Mouse (Mus musculus) embryo, embryonic 9.5 days (tissue): ENCODE data around the gene Ldlrad3.

Experiments used
- DNase-seq: peaks from one replicate; pipeline ENCODE4 v3.0.0-alpha.2; 2017; ENCODE audit errors: extremely low spot score

The Ldlrad3 gene

DNA sequence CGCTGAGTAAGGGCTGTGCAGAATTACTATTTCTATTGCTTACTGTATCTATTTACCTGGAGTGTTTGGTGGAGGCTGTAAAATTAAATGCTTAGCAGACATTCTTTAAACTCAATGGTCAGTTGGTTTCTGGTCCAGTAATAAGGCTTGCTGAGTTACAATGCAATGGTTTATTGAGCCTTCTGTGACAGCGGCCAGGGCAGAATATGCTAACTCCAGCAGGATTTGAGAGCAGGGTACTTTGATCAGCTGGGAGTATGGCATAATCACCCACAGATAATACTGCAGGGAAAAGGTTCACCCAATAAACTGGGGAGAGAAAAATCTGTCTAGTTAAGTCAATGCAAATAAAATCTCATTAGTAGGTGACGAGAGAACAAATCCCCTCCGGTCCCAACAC is 220.2 kb downstream of the Ldlrad3 start:
- no peak for DNase-seq

DNA sequence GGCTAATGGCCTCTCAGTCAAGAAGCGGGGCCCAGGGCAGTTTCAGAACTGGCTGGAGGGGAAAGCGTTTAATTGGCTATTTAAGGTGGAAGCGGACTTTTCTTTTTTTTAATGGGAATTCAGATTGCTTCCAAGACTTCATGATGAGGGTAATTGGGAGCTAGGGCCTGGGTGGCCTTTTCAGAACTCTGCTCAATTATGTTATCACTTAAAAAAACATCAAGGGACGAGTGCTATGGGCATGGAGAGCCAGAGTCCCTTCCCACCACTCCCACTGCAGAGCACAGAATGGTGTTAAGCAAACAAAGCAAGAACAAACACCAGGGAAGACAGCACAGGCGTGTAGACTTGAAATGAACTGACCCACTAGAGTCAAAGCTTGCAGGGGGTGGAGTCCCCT is 220.7 kb downstream of the Ldlrad3 start:
- DNase-seq: no peak

DNA sequence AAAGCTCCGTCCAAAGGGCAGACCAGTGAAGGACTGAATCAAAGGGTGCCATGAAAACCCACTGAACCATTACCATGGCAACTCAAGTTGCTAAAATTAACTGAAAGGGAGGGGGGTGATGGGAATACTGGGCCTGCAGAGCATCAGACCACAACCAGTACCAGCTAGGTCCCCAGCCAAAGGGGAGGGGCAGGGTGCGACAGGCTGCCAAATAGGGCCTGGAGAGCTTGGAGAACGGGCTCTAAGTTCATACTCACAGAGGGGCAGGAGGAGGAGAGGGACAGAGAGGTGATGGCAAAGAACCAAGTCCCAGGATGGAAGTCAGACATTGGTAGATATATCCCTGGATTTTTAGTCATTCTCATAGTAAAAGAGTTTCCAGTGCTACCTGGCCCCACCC is 222.8 kb downstream of the Ldlrad3 start:
- DNase-seq: no peak

DNA sequence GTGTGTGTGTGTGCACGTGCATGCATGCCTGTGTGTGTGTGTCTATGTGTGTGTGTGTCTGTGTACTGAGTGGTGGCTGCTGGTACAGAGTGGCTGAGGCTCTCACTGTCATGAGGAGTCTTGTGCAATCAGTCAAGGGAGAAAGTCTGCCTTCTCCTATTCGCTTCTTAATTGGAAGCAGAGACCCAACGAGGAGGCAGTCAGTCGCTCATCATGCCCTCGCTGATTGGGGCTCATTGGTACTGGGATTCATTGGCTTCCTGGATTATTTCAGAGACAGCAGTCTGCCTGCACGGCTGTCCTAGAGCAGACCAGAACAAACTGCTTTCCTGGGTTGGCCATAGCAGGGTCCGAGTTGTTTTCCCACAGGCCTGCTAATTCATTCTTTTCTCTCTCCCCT is 223.8 kb downstream of the Ldlrad3 start:
- no peak for DNase-seq

DNA sequence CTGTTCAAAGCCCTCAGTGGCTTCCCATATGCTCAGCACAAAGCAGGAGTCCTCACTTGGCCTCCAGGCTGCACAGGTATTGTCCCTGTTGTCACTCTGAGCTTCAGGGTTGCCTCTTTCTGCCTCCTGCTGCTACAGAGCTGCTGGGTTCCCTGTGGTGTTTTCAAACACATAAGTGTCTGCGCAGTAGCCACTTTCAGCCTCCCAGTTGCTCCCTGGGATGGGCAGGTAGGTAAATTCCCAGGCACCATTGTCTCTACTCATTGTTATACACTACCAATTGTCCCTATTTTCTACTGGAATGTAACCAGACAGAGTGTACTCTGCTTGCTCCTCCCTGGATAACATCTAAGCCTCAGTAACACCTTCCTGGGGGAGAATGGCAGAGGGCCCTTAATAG is 224.8 kb downstream of the Ldlrad3 start:
- no peak for DNase-seq

DNA sequence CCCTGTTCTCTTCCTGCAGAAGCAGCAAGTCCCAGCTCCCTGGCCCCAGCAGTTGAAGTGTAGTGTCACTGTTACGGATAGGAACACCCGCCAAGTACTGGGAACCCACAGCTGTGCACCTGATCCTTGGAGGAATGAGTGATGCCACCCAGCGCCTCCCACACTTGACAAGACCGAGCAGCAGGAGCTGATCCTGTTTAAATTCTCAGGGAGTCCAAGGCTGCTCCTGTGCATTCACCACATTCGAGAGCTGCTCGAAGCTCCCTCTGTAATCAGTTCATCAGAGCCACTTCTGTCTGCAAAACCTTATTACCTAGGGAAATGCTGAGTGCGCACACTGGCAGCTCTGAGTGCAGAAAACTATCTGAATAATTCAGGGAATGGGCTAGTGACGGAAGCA is 225.5 kb downstream of the Ldlrad3 start:
- DNase-seq: no peak

DNA sequence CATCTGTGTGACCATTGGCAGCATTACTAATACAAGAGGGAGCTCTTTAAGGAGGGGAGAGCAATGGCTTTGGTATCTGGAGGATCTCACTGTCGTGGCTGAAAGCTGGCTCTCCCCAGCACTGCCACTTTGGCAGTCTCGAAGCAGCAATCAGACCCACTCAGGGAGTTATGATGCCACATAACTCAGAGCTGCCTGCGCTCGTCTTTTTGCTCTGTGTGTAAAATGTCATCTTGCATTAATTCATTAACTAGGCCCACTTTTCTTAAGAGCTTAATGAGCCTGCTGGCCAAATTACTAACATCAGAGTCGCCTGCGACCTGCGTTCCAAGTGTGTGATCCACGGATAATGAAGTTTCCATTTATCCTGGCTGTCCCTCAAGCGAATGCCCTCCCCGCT is 230.1 kb downstream of the Ldlrad3 start:
- no peak for DNase-seq

DNA sequence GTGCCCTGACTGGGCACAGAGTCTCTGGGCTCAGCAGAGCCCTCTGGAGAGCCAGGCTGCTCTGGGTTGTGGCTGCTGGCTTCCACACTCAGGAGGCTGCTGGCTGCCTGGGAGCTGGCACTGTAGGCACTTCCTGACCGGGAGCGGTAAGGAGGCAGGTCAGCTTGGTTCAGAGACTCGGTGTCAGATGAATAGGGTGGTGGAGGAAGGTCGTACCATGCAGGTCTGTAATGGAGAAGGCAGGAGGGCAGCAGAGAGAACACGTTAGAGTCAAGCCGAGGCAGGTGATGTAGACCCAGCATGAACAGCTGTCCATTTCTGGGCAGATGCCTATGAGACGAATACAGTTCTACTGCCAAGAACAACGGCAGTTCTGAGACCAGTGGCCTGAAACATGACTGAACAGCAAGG is 233.2 kb downstream of the Ldlrad3 start:
- no peak for DNase-seq

DNA sequence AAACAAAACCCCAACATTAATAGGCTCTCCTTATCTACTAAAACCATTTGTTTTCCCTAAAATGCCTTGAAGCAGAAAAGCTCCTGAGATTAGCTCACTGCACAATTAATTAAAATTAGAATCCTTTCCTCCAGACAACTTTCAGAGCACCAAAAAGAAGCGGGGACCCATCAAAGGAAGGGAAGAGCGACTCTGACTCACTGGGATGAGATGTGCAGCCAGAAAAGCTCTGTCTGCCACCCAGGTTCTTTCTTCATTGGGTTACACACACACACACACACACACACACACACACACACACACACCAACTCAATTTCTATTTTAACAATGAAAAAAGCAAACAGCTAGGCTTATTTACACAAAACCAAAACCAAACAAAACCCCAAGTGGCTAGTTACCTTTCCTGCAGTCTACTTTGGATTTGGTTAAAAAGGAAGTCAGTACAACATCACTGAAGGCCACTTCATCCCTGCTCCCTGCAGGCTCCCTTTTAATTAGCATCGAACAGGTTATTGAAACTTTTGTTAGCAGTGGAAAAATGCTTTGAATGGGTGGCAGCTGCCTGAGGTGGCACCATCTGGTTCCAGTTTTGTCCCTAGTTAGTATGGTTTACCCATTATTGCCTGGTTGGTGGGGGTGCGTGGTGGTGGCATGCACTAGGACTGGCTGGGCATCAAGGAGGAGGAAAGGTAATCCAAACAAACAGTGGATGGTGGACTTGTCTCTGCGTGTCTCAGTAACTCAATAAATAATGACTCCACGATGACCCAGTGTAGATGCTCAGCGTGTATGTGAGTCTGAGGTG is 235.3 kb downstream of the Ldlrad3 start:
- no peak for DNase-seq

DNA sequence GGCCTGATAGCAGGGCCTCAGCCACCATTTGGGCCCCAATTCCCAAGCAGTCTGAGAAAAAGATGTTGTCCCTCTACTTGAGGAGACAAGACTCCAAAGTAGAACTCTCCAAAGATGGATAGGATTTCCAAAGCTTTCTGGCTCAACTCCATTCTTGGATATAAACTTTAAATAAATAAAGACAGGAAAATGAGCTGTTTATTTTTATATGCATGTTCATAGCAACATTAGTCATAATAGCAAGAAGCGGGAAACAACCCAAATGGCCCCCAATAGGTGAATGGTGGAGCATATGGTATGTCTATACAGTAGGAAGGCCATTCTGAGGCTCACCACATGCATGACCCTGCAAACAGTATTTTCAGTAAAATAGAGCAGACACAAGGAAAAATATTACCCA is 251.2 kb downstream of the Ldlrad3 start:
- no peak for DNase-seq

DNA sequence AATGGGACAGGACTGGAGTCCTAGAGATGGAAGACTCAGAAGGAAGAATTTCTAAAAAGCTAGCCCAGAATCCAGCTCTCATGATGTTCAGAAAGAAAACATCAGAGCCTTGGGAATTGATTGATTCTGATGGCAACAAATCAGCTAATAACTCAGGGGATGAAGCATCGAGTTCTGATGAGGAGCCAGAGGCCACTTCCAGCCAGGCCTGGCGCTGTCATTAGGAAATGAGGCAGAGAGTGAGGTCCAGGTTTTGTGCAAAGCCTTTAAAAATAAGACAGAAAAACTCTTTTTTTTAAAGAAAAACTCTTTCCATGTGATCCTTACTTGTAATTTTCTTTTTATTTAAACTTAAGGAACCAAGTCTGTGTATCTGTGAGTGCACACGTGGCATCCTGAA is 252.9 kb downstream of the Ldlrad3 start:
- DNase-seq: no peak

DNA sequence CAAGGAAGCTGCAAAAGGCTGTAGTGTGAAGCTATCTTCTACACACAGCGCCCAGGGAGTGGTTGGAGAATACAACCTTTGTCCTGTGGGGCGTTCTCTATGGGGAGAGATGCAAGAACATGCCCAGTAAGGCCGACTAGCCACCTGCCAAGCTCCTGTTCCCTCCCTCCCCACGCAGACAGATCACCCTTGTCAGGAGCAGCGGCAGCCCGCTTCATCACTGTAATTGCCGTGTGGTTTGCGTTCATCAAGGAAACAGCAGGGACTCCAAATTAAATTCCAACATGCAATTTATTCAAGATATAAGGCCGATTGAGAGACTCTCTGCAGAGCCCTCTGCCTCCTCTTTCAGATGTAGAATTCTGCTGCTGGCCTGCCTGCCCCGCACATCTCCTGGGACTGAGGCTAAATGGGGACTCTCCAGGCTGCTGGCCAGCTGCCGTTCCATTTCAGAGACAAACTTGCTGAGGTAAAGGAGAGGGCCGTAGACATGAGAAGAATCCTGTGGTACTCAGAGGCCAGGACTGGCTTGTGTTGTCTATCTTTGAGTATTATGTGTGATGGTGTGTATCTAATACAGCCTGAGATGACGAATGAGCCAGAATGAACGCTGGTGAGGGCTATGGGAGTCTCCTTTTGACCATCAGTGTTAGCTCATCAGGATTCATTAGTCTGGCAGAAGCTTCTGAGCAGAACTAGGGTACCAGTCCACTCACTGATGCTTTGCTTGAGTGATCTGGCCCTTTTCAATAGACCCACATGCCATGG is 253.8 kb downstream of the Ldlrad3 start:
- DNase-seq: no peak

DNA sequence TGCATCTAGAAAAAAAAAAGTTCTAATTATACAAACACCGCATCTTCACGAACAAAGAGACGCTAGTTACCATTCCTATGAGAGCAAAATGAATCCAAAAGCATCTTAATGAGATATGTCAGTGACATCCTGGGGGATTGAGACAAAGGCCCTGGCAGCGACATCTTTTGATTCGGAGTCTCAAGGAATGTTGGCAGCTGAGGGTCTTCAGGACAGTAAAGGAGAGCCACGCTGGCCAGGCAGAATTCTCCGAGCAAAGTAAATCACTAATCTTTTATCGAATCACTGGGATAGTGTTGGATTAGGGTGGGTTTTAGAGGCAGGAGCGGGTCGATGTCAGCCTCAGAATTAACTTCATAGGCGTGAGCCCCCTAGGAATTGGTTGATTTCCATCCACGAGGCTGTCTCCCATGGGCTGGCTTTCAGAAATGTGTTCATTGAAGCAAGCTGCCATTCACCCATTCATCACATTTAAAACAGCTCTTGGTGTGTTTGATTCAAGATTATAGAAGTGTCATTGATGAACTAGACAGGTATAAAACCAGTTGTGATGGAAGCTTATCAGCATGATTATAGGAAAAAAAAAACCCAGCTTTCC is 260.5 kb downstream of the Ldlrad3 start:
- no peak for DNase-seq

DNA sequence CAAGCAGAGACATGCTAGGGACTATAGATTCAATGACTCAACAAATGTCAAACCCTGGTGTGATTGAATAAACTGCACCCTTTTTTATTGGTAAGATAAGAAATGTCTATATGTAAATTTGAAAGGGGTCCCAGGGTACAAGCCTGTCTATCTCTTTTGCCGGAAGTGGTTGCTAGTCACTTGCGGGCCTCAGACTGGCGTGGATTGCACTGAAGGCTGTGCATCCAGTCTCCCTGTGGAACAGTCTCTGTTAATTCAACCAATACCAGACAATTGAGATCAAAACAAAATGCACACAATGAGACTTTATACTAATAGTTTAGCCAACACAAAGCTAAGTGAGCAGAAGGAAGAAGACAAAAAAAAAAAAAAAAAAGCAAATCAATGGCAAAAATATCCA is 261.0 kb downstream of the Ldlrad3 start:
- DNase-seq: no peak

DNA sequence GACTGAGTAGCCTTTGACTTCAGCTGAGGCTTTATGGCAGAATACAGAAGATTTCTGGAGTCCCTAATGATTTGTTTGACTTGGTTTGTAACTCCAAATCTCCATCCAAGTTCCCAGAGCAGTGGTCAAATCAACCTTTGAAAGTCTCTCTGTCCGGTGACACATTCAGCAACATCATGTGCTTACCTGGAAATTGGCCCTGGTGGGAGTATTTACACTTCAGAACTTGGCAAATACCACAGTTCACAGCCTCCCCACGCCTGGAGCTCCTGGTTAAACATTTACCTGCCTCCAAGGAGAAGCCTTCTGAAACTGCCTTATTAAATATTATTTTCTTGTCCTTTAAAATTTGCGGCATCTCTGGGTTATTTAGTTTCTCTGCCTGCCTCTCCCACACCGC is 263.0 kb downstream of the Ldlrad3 start:
- DNase-seq: no peak

DNA sequence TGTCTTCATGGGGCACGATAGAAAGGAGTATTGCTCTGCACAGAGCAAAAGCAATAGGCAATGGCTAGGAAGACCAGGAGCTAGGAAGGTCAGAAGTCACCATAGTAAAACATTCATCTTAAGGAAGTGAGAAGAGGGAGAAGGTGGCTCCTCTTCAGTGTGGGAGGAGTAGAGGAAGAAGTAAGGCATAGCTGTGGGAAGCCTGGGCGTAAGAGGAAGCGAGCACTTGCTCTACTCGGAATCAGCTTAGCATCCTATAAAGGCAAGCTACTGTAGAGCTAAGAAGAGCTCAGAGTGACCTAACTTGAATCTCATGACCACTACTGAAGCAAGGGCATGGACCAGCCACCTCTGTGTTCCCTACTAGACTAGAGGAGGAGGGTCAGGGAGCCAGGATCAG is 263.9 kb downstream of the Ldlrad3 start:
- DNase-seq: no peak

DNA sequence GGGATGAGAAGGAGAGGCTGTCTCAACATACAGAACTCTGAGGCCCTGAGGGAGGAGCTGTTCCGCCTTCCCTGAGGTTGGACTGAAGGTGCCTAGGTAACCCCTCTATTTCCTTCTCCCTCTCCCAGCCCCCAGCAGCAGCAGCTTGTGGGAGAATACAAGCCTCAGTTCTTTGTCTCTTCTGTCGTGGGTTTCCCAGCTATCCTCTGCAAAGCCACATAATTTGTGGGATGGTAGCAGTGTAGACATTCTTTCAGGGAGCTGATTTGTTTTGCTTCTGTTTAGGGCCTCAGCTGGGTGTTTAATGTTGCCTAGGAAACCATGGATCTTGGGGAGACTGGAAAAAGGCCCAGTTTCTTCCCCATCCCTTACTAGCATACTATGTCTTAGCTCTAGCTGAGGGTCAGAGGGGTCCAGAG is 266.0 kb downstream of the Ldlrad3 start:
- DNase-seq: no peak

DNA sequence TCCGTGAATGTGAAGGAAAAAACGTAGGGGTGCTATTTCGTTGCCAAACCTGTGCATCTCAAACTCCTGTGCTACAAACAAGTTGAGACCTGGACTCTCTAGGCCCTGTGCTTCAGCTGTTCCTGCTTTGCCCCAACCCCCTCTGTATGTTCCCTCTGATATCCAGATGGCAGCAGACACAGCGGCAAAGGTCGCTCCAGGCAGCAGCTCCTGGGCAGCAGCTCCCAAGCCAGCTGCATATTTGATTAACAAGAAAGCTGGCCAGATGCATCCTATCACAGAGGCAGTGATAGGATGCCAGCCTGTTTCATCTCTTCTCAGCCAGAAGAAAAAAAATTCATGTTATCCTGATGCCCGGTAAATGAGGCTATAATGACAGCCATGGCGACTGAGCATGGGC is 267.7 kb downstream of the Ldlrad3 start:
- DNase-seq: no peak

DNA sequence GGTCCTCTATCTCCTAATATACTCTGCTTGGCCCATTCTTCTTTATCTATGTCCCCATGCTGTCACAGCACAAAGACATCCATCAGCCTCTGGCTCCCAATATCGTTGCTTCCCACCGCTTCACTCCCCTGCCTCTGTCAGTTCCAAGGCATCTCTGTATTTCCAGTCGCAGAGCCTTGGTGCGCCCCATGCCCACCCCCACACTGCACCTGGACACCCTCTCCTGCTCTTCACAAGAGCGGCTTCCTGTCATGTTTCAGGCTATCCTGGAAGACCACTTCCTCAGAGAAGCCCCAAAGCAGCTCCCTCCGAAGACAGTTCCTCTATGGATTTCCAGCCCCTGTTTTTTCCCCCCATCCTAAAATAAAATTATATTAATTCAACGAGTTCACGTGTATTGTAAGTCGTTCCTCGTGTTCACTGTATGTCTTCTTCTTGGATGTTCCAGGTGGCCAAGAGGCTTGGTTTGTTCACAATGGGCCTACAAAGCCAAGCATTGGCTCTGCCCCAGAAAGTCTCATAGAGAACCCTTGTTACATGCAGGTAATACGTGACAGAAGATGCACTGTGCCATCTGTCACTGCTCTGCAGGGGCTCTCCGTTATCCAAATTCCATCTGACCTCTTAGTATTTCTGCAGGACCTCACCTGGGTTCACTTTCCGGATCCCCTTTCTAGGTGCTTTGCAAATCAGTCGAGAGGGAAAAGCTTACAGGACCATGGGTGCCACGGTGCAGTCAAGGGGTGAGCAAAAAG is 276.7 kb downstream of the Ldlrad3 start:
- DNase-seq: no peak

DNA sequence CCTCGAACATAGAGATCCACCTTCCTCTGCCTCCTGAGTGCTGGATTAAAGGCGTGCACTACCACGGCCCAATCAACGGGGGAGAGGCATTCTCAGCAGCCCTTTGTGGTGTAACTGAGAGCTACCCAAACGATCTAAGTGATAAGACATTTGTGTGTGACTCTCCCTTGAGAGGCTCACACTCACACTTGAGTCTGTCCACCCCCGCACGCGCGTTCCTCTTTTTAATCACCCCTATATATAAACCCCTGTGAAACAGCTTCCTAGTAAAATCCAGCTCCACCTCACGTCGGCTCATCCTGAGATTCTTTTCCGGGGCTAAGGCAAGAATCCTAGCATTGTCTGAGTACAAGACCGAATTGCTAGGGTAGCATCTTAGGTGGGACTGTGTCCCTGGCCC is 277.4 kb downstream of the Ldlrad3 start:
- DNase-seq: no peak

DNA sequence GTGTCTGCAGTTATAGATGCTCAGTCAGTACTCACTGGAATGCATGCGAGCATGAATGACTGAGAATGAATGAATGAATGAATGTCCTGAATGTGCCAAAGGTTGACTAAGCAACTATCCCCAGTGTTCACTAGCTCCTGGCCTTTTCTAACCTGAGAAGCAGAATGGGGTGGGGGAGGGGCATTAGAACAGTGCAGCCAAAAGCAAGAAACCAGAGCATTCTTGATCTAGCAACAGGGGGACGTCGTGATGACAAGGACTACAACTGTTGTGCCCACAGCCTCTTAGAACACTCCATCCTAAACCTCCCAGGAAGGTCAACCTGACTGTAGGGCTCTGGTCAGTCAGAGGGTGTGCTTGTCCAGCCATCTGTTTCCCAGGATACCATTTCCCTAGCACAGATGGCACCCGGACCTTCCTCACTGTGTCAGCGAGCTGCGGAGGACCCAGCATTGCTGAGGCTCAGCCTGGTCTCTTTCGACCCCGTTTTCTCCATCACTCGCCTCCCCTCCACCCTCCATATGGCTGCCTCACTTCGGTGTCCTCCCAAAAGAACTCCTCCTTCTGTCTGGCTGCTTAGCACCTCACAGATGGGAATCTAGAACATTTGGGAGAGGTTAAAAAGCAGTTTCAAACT is 278.7 kb downstream of the Ldlrad3 start:
- DNase-seq: no peak

DNA sequence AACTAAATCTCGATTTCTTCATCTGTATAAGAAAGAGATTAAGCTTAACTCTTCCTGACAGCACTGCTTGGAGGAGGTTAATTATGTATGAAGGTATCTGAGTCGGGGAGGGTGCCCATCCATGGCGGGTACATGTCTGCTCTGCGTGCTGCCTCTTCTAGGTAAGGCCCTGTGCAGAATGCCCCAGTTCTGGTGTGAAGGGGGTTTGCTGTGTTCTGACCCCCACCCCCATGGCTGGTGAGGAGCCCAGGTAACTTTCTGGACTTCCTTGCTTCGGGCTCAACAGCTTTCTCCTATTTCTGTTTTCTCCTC is 279.9 kb downstream of the Ldlrad3 start:
- DNase-seq: no peak
